Mouse (Mus musculus): ENCODE data around the gene Wdr25. TPM values are rescaled to one million over a fixed set of nuclear protein-coding genes. Genes with fewer than 3 reads are reported as not detected.

Gene Wdr25
- polyA plus RNA-seq, 1 experiment from 2014 or later, result 7.6 TPM

GRCm38 (mm10) chr12:108981941-108982683, 88.7 kb downstream of the Wdr25 start:
- WGBS, result 72% methylated on average over 14 of the region's 14 CpGs
- H3K4me2 ChIP-seq (ENCODE audit: low read depth, low read length), result no peak overlapping the region
- ATAC-seq (ENCODE audit: insufficient read depth, low FRiP score), result no peak
- H3K9me3 ChIP-seq (replicated peaks; ENCODE audit: control insufficient read depth, low read length), result no peaks in the 10 kb centered on the region
- H3K4me1 ChIP-seq (ENCODE audit: control insufficient read depth, insufficient read depth, low read length), result no peaks in the 10 kb centered on the region
- no peaks in the 10 kb centered on the region for H3K27me3 ChIP-seq (ENCODE audit: control insufficient read depth, insufficient read depth, low read length)
- no peak overlapping the region for H3K27ac ChIP-seq (ENCODE audit: low read length)
- H3K9ac ChIP-seq (ENCODE audit: low read length), result no peak overlapping the region
- H3K4me3 ChIP-seq (replicated peaks; ENCODE audit: low read length), result no peak overlapping the region
- H3K36me3 ChIP-seq (ENCODE audit: control insufficient read depth, insufficient read depth, low read length), result no peaks in the 10 kb centered on the region

GRCm38 (mm10) chr12:108982684-108982960, 89.2 kb downstream of the Wdr25 start:
- Histone ChIP-seq H3K4me1 (ENCODE audit: control insufficient read depth, insufficient read depth, low read length) (no peaks in the 10 kb centered on the region), H3K4me2 (ENCODE audit: low read depth, low read length) (no peak overlapping the region), H3K4me3 (replicated peaks; ENCODE audit: low read length) (no peak overlapping the region), H3K36me3 (ENCODE audit: control insufficient read depth, insufficient read depth, low read length) (no peaks in the 10 kb centered on the region), H3K27ac (ENCODE audit: low read length) (no peak overlapping the region), H3K9ac (ENCODE audit: low read length) (no peak overlapping the region), H3K27me3 (ENCODE audit: control insufficient read depth, insufficient read depth, low read length) (no peaks in the 10 kb centered on the region), H3K9me3 (replicated peaks; ENCODE audit: control insufficient read depth, low read length) (no peaks in the 10 kb centered on the region)
- no peak for ATAC-seq (ENCODE audit: insufficient read depth, low FRiP score)
- WGBS, result 70% methylated on average over 6 of the region's 6 CpGs

- Histone ChIP-seq H3K36me3 (ENCODE audit: control insufficient read depth, insufficient read depth, low read length) (no peaks in the 10 kb centered on the region), H3K4me3 (replicated peaks; ENCODE audit: low read length) (no peak overlapping the region), H3K27me3 (ENCODE audit: control insufficient read depth, insufficient read depth, low read length) (no peaks in the 10 kb centered on the region), H3K4me2 (ENCODE audit: low read depth, low read length) (no peak overlapping the region), H3K9me3 (replicated peaks; ENCODE audit: control insufficient read depth, low read length) (no peaks in the 10 kb centered on the region), H3K9ac (ENCODE audit: low read length) (no peak overlapping the region), H3K27ac (ENCODE audit: low read length) (no peak overlapping the region), H3K4me1 (ENCODE audit: control insufficient read depth, insufficient read depth, low read length) (no peaks in the 10 kb centered on the region)
- no peak for ATAC-seq (ENCODE audit: insufficient read depth, low FRiP score)
- WGBS, result 89% methylated on average over 6 of the region's 6 CpGs
Measured at GRCm38 (mm10) chr12:108983496-108983895, 90.1 kb downstream of the Wdr25 start.

GRCm38 (mm10) chr12:108984471-108984870, 91.0 kb downstream of the Wdr25 start:
- no peak overlapping the region for H3K4me3 ChIP-seq (replicated peaks; ENCODE audit: low read length)
- no peaks in the 10 kb centered on the region for H3K9me3 ChIP-seq (replicated peaks; ENCODE audit: control insufficient read depth, low read length)
- H3K4me2 ChIP-seq (ENCODE audit: low read depth, low read length), result no peak overlapping the region
- no peaks in the 10 kb centered on the region for H3K27me3 ChIP-seq (ENCODE audit: control insufficient read depth, insufficient read depth, low read length)
- WGBS, result 66% methylated on average over 8 of the region's 8 CpGs
- H3K4me1 ChIP-seq (ENCODE audit: control insufficient read depth, insufficient read depth, low read length), result no peaks in the 10 kb centered on the region
- H3K9ac ChIP-seq (ENCODE audit: low read length), result no peak overlapping the region
- H3K36me3 ChIP-seq (ENCODE audit: control insufficient read depth, insufficient read depth, low read length), result no peaks in the 10 kb centered on the region
- H3K27ac ChIP-seq (ENCODE audit: low read length), result no peak overlapping the region
- ATAC-seq (ENCODE audit: insufficient read depth, low FRiP score), result no peak

- Histone ChIP-seq H3K4me3 (replicated peaks; ENCODE audit: low read length) (no peak overlapping the region), H3K9ac (ENCODE audit: low read length) (no peak overlapping the region), H3K27me3 (ENCODE audit: control insufficient read depth, insufficient read depth, low read length) (no peaks in the 10 kb centered on the region), H3K4me2 (ENCODE audit: low read depth, low read length) (no peak overlapping the region), H3K27ac (ENCODE audit: low read length) (no peak overlapping the region), H3K4me1 (ENCODE audit: control insufficient read depth, insufficient read depth, low read length) (no peaks in the 10 kb centered on the region), H3K9me3 (replicated peaks; ENCODE audit: control insufficient read depth, low read length) (no peaks in the 10 kb centered on the region), H3K36me3 (ENCODE audit: control insufficient read depth, insufficient read depth, low read length) (no peaks in the 10 kb centered on the region)
- WGBS, result 73% methylated on average over 6 of the region's 6 CpGs
- ATAC-seq (ENCODE audit: insufficient read depth, low FRiP score), result no peak
Measured at GRCm38 (mm10) chr12:108985025-108985424, 91.6 kb downstream of the Wdr25 start.

DNA sequence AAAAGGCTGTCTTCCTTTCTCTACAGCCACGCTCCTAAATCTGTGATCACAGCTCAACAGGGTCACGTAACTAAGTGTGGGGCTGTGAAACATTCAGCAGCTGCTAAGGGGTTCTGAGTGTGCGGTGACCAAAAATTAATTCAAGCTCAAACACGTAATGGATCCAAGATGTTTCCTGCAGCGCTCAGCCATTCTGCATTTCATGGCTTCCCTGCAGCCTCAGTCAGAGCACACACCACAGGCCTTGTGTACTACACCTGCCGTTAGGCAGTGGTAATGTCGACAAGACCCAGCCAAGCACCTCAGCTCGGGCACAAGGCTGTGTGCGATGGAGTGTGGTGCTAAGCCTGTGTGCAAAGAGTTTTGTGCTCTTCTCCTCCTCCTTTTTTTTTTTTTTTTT, 94.0 kb downstream of the Wdr25 start:
- Histone ChIP-seq H3K27ac (ENCODE audit: low read length) (no peak overlapping the region), H3K4me2 (ENCODE audit: low read depth, low read length) (no peak overlapping the region), H3K4me3 (replicated peaks; ENCODE audit: low read length) (no peak overlapping the region), H3K36me3 (ENCODE audit: control insufficient read depth, insufficient read depth, low read length) (no peaks in the 10 kb centered on the region), H3K4me1 (ENCODE audit: control insufficient read depth, insufficient read depth, low read length) (no peaks in the 10 kb centered on the region), H3K27me3 (ENCODE audit: control insufficient read depth, insufficient read depth, low read length) (no peaks in the 10 kb centered on the region), H3K9me3 (replicated peaks; ENCODE audit: control insufficient read depth, low read length) (no peaks in the 10 kb centered on the region), H3K9ac (ENCODE audit: low read length) (no peak overlapping the region)
- no peak for ATAC-seq (ENCODE audit: insufficient read depth, low FRiP score)
- 91% methylated on average over 9 of the region's 9 CpGs for WGBS

GRCm38 (mm10) chr12:108990425-108990824, 97.0 kb downstream of the Wdr25 start:
- H3K9me3 ChIP-seq (replicated peaks; ENCODE audit: control insufficient read depth, low read length), result no peaks in the 10 kb centered on the region
- H3K4me3 ChIP-seq (replicated peaks; ENCODE audit: low read length), result no peak overlapping the region
- H3K4me2 ChIP-seq (ENCODE audit: low read depth, low read length), result no peak overlapping the region
- H3K27ac ChIP-seq (ENCODE audit: low read length), result no peak overlapping the region
- H3K36me3 ChIP-seq (ENCODE audit: control insufficient read depth, insufficient read depth, low read length), result no peaks in the 10 kb centered on the region
- no peak overlapping the region for H3K9ac ChIP-seq (ENCODE audit: low read length)
- ATAC-seq (ENCODE audit: insufficient read depth, low FRiP score), result no peak
- 40% methylated on average over 9 of the region's 9 CpGs for WGBS
- 0 out of 2 replicates have a peak, but pooled peaks cover 4% of the 10 kb centered on the region for H3K4me1 ChIP-seq (ENCODE audit: control insufficient read depth, insufficient read depth, low read length)
- no peaks in the 10 kb centered on the region for H3K27me3 ChIP-seq (ENCODE audit: control insufficient read depth, insufficient read depth, low read length)

DNA sequence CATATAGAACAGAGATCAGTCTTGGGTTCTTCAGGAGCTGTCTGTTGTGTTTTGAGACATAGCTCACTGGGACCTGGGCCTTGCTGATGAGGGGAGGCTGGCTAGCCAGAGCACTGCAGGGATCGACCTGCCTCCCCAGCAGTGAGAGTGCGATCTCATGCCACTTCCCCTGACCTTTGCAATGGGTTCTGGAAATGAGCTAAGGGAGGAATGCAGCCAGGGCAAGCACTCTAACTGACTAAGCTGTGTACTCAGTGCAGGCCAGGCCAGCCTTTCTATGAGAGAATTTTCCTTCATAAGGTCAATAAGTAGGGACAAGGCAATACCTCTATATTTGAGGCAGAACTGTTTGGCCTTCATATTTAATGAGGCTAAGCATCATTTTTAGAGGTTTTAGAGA, 99.6 kb downstream of the Wdr25 start:
- H3K27ac ChIP-seq (ENCODE audit: low read length), result no peak overlapping the region
- H3K4me1 ChIP-seq (ENCODE audit: control insufficient read depth, insufficient read depth, low read length), result 0 out of 2 replicates have a peak, but pooled peaks cover 4% of the 10 kb centered on the region
- H3K4me2 ChIP-seq (ENCODE audit: low read depth, low read length), result no peak overlapping the region
- H3K27me3 ChIP-seq (ENCODE audit: control insufficient read depth, insufficient read depth, low read length), result no peaks in the 10 kb centered on the region
- ATAC-seq (ENCODE audit: insufficient read depth, low FRiP score), result no peak
- WGBS, result 69% methylated on average over 2 of the region's 2 CpGs
- no peaks in the 10 kb centered on the region for H3K36me3 ChIP-seq (ENCODE audit: control insufficient read depth, insufficient read depth, low read length)
- H3K4me3 ChIP-seq (replicated peaks; ENCODE audit: low read length), result no peak overlapping the region
- no peaks in the 10 kb centered on the region for H3K9me3 ChIP-seq (replicated peaks; ENCODE audit: control insufficient read depth, low read length)
- no peak overlapping the region for H3K9ac ChIP-seq (ENCODE audit: low read length)

- Histone ChIP-seq H3K9ac (ENCODE audit: low read length) (no peak overlapping the region), H3K9me3 (replicated peaks; ENCODE audit: control insufficient read depth, low read length) (no peaks in the 10 kb centered on the region), H3K4me1 (ENCODE audit: control insufficient read depth, insufficient read depth, low read length) (0 out of 2 replicates have a peak, but pooled peaks cover 4% of the 10 kb centered on the region), H3K4me3 (replicated peaks; ENCODE audit: low read length) (no peak overlapping the region), H3K27ac (ENCODE audit: low read length) (no peak overlapping the region), H3K36me3 (ENCODE audit: control insufficient read depth, insufficient read depth, low read length) (no peaks in the 10 kb centered on the region), H3K4me2 (ENCODE audit: low read depth, low read length) (peak overlapping the region; percentile 43), H3K27me3 (ENCODE audit: control insufficient read depth, insufficient read depth, low read length) (no peaks in the 10 kb centered on the region)
- no peak; the same call in 1 of the 2 replicates for ATAC-seq (ENCODE audit: insufficient read depth, low FRiP score)
- WGBS, result 4% methylated on average over 19 of the region's 19 CpGs
Measured at GRCm38 (mm10) chr12:108994436-108995031, 101.1 kb downstream of the Wdr25 start.
